10 mouse cellular contexts compared by ENCODE assay signal in genomic region chr1:132191786-132192680, GRCm38 (mm10). TPM values are rescaled to one million over a fixed set of nuclear protein-coding genes. Genes with fewer than 3 reads are reported as not detected.
A peak's percentile ranks its signal among the peaks of the same experiment; 100 is the strongest.
DNase-seq lines count a peak whose midpoint lies in the region; ATAC-seq and TF ChIP-seq lines count a peak whose summit lies in the region.
"Had no signal": no experiment of that assay in that cellular context is flagged by ENCODE, and none has a peak within 500 bp of the region (broad histone marks: within the 10 kb centered on the region; RNA-seq: fewer than 3 reads in every experiment).

No protein-coding gene starts in this region.

- intact Hi-C loops in gastrocnemius, adult 2 months (cut with DNase I), result no loop called here
- intact Hi-C loops in left cerebral cortex, postnatal 36 days (cut with DNase I), result no loop called here

- H3K36me3 ChIP-seq in limb, embryonic 12.5 days, result no peaks in the 10 kb centered on the region

- no peaks in the 10 kb centered on the region for H3K9me3 ChIP-seq in limb, embryonic 12.5 days

- no peak for DNase-seq in gastrocnemius, adult 2 months
- no peak for DNase-seq in gastrocnemius, adult 18-20 months (ENCODE audit: low spot score)
- DNase-seq in right cerebral cortex, postnatal 10 days (ENCODE audit: low spot score in 2 of 2), result peak; percentile 32 to 58
- DNase-seq in right cerebral cortex, postnatal 36 days (ENCODE audit: low spot score in 2 of 2), result no peak
- DNase-seq in T-cell, adult 2 months (ENCODE audit: low spot score), result no peak
- no peak for DNase-seq in urinary bladder, adult 2 months (ENCODE audit: low spot score)
- DNase-seq in left cerebral cortex, postnatal 36 days (ENCODE audit: low spot score in 2 of 2), result no peak

- WGBS in limb, embryonic 12.5 days, result 7% methylated on average over 16 of the region's 16 CpGs

- H3K4me3 ChIP-seq in gastrocnemius, adult 2 months, result peak overlapping the region; percentile 66; the same call in 1 of the 2 replicates
- peak overlapping the region; percentile 63 for H3K4me3 ChIP-seq in limb, embryonic 12.5 days (replicated peaks)

- no peak for ATAC-seq in limb, embryonic 12.5 days (ENCODE audit: insufficient number of reproducible peaks, insufficient read depth, low FRiP score, low TSS enrichment, low read depth)

- H3K27ac ChIP-seq in gastrocnemius, adult 2 months, result no peak overlapping the region
- H3K27ac ChIP-seq in limb, embryonic 12.5 days, result no peak overlapping the region
- H3K27ac ChIP-seq: liver, embryonic 14.5 days had no signal

- H3K27me3 ChIP-seq in limb, embryonic 12.5 days, result peaks cover 88% of the 10 kb centered on the region

- peaks cover 56% of the 10 kb centered on the region for H3K4me1 ChIP-seq in limb, embryonic 12.5 days (replicated peaks)

- H3K9ac ChIP-seq in limb, embryonic 12.5 days (replicated peaks), result peak overlapping the region; percentile 67; the same call in 1 of the 2 replicates
- H3K9ac ChIP-seq: liver, embryonic 14.5 days had no signal

- peak; percentile 39; the same call in 1 of the 2 replicates for TF ChIP-seq CTCF in gastrocnemius, adult 2 months (IDR thresholded peaks at IDR 0.05)

- H3K4me2 ChIP-seq in limb, embryonic 12.5 days, result peak overlapping the region; percentile 94

RNA-seq across cellular contexts. Expression of gene AC124108.1, which starts 0.8 kb away (rescaled TPM):
- total RNA-seq in gastrocnemius, adult 2 months (2021), result not detected
- not detected for total RNA-seq in gastrocnemius, adult 18-20 months (2021)
- polyA plus RNA-seq in limb, embryonic 12.5 days (2016; fragmentation: Nextera tagmentation; extraction: Ambion mirVana), result 0.20 and 0.45 TPM in 2 replicates
- 0.15 and 0.21 TPM in 2 replicates for polyA plus RNA-seq in urinary bladder, adult 2 months (2012; rRNA removed)
- 1 to 10 TPM; 5.4 to 6.2 TPM for total RNA-seq in left cerebral cortex, postnatal 36 days (2021)
- polyA plus RNA-seq: liver, embryonic 14.5 days had no signal

RNA-seq across cellular contexts. Expression of gene Lemd1, which starts 0.8 kb away (rescaled TPM):
- not detected for total RNA-seq in gastrocnemius, adult 2 months (2021)
- not detected for total RNA-seq in gastrocnemius, adult 18-20 months (2021)
- 0.83 and 1.2 TPM in 2 replicates for polyA plus RNA-seq in limb, embryonic 12.5 days (2016; fragmentation: Nextera tagmentation; extraction: Ambion mirVana)
- 0.23 and 0.32 TPM in 2 replicates for polyA plus RNA-seq in urinary bladder, adult 2 months (2012; rRNA removed)
- total RNA-seq in left cerebral cortex, postnatal 36 days (2021), result 1 to 10 TPM; 6.3 to 6.4 TPM
- polyA plus RNA-seq: liver, embryonic 14.5 days had no signal

RNA-seq across cellular contexts. Expression of gene Gm10188, which starts 37.5 kb away (rescaled TPM):
- not detected for total RNA-seq in gastrocnemius, adult 2 months (2021)
- not detected for total RNA-seq in gastrocnemius, adult 18-20 months (2021)
- polyA plus RNA-seq in limb, embryonic 12.5 days (2016; fragmentation: Nextera tagmentation; extraction: Ambion mirVana), result not detected in 2 replicates
- polyA plus RNA-seq in urinary bladder, adult 2 months (2012; rRNA removed), result not detected in 2 replicates
- not detected for total RNA-seq in left cerebral cortex, postnatal 36 days (2021)
- polyA plus RNA-seq: C2C12; liver, embryonic 14.5 days had no signal

RNA-seq across cellular contexts. Expression of gene Cdk18, which starts 52.5 kb away (rescaled TPM):
- total RNA-seq in gastrocnemius, adult 2 months (2021), result 1 to 10 TPM; 3.0 to 4.1 TPM
- total RNA-seq in gastrocnemius, adult 18-20 months (2021), result 1 to 10 TPM; 5.0 to 6.1 TPM
- 3.6 TPM in 2 replicates for polyA plus RNA-seq in limb, embryonic 12.5 days (2016; fragmentation: Nextera tagmentation; extraction: Ambion mirVana)
- 20.5 and 26.8 TPM in 2 replicates for polyA plus RNA-seq in urinary bladder, adult 2 months (2012; rRNA removed)
- total RNA-seq in left cerebral cortex, postnatal 36 days (2021), result 10 to 100 TPM; 29.6 to 31.5 TPM

Comparison
In these comparisons a context has a peak if more than half of its experiments do, and no peak if none do; other contexts are left out.
1. DNase-seq: peak in right cerebral cortex, postnatal 10 days (2 of 2); none in gastrocnemius, adult 2 months (single experiment), gastrocnemius, adult 18-20 months (single experiment), right cerebral cortex, postnatal 36 days (0 of 2), T-cell, adult 2 months (single experiment), urinary bladder, adult 2 months (single experiment) and left cerebral cortex, postnatal 36 days (0 of 2).
2. RNA of gene AC124108.1, which starts 0.8 kb away (total RNA-seq): 5.4 to 6.2 TPM in left cerebral cortex, postnatal 36 days; not detected in gastrocnemius, adult 18-20 months and not detected in gastrocnemius, adult 2 months; every median in the first group is over 4 times any median in the second.
3. RNA of gene Lemd1, which starts 0.8 kb away (total RNA-seq): 6.3 to 6.4 TPM in left cerebral cortex, postnatal 36 days; not detected in gastrocnemius, adult 2 months and not detected in gastrocnemius, adult 18-20 months; every median in the first group is over 4 times any median in the second.